Mouse (Mus musculus): ENCODE measurements around the gene Myadml2. TPM values are rescaled to one million over a fixed set of nuclear protein-coding genes. Genes with fewer than 3 reads are reported as not detected.

Myadml2 gene
- polyA plus RNA-seq, 2 experiments: 0.60 to 1.6 TPM

DNA sequence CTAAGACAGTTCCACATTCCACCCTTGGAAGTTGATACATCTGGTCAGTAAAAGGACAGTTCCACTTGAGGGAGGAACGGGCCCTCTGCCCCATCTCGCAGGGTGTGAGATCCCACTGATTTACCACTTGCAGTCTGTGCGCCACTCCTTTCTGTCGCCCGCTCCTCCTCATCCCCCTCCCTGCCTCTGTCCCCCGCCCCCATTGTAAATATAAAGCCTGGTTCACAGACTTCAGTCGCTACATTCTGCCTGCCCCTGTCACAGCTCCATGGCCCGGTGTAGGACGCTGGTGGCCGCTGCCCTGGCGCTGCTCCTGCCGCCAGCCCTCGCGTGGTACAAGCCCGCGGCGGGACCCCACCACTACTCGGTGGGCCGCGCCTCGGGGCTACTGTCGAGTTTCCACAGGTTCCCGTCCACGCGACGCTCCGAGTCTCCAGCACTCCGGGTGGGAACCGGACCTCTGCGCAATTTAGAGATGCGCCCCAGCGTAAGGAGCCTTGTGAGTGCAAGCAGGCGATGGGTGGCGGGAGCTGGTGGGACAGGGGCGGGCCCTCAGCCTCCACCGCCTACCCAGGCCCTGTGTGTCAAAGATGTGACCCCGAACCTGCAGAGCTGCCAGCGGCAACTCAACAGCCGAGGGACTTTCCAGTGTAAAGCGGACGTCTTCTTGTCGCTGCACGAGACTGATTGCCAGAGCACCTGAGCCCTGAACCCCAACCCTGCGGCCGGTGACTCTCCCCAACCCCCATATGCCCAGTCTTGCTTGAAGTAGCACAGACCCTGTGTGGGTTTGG is 39.5 kb downstream of the Myadml2 start, which contains the start of gene Npb:
Gene Npb, plus strand, starts transcription at position 237 of the 794 bp plus-strand sequence.
- Histone ChIP-seq H3K4me3 (replicated peaks; ENCODE audit: low read length) (peak within 1 kb of the TSS; percentile 28), H3K27ac (replicated peaks; ENCODE audit: low read depth, low read length) (no peak within 1 kb of the TSS), H3K4me1 (ENCODE audit: control insufficient read depth, insufficient read depth, low read length) (peaks cover 9% of the 10 kb centered on the region; the same call in 1 of the 2 replicates), H3K9ac (ENCODE audit: low read depth, low read length, severe bottlenecking) (peak within 1 kb of the TSS; percentile 51), H3K27me3 (ENCODE audit: control insufficient read depth, insufficient read depth, low read length) (peaks cover 6% of the 10 kb centered on the region), H3K4me2 (replicated peaks; ENCODE audit: low read depth, low read length, severe bottlenecking) (peak within 1 kb of the TSS; percentile 54), H3K36me3 (ENCODE audit: control insufficient read depth, insufficient read depth, low read length) (peaks cover 69% of the 10 kb centered on the region), H3K9me3 (ENCODE audit: control insufficient read depth, low read length) (no peaks in the 10 kb centered on the region)
- 0 out of 2 replicates have a peak, but pooled peaks have one; percentile 11 for ATAC-seq (ENCODE audit: low FRiP score, low read depth)
- no peak for DNase-seq (ENCODE audit: low spot score)
- TF ChIP-seq POLR2A (IDR thresholded peaks at IDR 0.05; ENCODE audit: borderline replicate concordance, extremely low read depth, insufficient read depth, insufficient read length): no peak
- WGBS: 5% methylated on average over 45 of the region's 45 CpGs

DNA sequence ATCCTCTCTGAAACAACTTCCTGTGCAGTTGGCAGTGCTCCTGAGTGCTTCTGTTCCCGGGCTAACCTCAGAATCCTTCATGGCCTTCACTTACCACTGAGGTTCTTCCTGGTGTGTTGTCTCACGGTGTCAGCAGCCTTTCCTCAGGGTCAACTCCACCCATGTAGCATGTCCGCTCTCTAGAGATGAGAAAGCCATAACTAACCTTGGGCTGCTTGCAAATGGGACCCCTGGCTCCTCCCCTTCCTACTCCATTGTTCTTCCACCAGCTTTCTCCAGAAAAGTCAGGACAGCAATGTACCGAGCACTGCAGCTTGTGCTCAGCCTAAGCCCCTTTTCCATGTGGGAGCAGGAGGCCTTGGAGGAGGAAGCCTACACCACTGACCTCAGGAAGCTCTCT is 41.2 kb downstream of the Myadml2 start:
- Histone ChIP-seq H3K27me3 (ENCODE audit: control insufficient read depth, insufficient read depth, low read length) (peaks cover 6% of the 10 kb centered on the region), H3K4me1 (ENCODE audit: control insufficient read depth, insufficient read depth, low read length) (peaks cover 9% of the 10 kb centered on the region; the same call in 1 of the 2 replicates), H3K9me3 (ENCODE audit: control insufficient read depth, low read length) (no peaks in the 10 kb centered on the region), H3K9ac (ENCODE audit: low read depth, low read length, severe bottlenecking) (no peak overlapping the region), H3K27ac (replicated peaks; ENCODE audit: low read depth, low read length) (no peak overlapping the region), H3K36me3 (ENCODE audit: control insufficient read depth, insufficient read depth, low read length) (peaks cover 68% of the 10 kb centered on the region), H3K4me2 (replicated peaks; ENCODE audit: low read depth, low read length, severe bottlenecking) (no peak overlapping the region), H3K4me3 (replicated peaks; ENCODE audit: low read length) (no peak overlapping the region)
- DNase-seq (ENCODE audit: low spot score) (no peak), ATAC-seq (ENCODE audit: low FRiP score, low read depth) (no peak)
- 83% methylated on average over 4 of the region's 4 CpGs for WGBS
- TF ChIP-seq POLR2A (IDR thresholded peaks at IDR 0.05; ENCODE audit: borderline replicate concordance, extremely low read depth, insufficient read depth, insufficient read length): no peak

DNA sequence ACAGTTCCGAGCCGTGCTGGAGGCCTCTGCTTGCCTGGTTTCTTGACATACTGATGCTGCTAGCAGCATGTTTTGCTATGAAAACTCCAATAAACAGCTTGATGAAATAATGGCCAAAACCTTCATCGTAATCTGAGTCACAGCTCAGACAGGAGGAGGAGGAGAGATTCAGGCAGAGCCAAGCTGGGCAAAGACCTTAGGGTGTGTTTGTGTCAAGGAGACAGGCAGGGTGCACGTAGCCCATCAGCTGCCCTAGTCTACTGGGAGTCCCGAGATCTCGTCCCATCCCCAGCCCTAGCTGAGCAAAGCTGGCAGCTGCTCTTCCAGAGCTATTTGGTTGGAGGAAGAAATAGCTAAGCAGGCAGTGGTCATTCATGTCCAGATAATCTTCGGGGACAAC is 42.3 kb downstream of the Myadml2 start:
- no peak for ATAC-seq (ENCODE audit: low FRiP score, low read depth)
- WGBS: 89% methylated on average over 7 of the region's 7 CpGs

DNA sequence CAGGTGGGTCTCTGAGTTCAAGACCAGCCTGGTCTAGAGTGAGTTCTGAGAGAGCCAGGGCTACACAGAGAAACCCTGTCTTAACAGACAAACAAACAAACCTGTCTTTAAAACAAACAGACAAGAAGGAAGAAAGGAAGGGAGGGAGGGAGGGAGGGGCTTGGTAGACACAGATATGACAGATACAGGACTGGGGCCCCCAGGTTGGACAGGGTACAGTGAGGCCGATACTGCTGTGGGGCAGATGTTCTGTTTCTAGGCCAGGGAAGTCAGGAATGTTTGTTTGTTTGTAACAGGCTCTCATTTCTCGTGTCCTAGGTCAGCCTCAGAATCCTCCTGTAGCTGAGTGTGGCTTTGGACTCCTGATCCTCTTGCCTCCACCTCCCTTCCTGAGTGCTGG is 44.4 kb downstream of the Myadml2 start:
- peaks cover 62% of the 10 kb centered on the region for H3K36me3 ChIP-seq (ENCODE audit: control insufficient read depth, insufficient read depth, low read length)
- H3K4me1 ChIP-seq (ENCODE audit: control insufficient read depth, insufficient read depth, low read length): peaks cover 12% of the 10 kb centered on the region
- no peak overlapping the region for H3K9ac ChIP-seq (ENCODE audit: low read depth, low read length, severe bottlenecking)
- TF ChIP-seq POLR2A (IDR thresholded peaks at IDR 0.05; ENCODE audit: borderline replicate concordance, extremely low read depth, insufficient read depth, insufficient read length): no peak
- ATAC-seq (ENCODE audit: low FRiP score, low read depth) (no peak), DNase-seq (ENCODE audit: low spot score) (no peak)
- no peak overlapping the region for H3K27ac ChIP-seq (replicated peaks; ENCODE audit: low read depth, low read length)
- H3K4me3 ChIP-seq (replicated peaks; ENCODE audit: low read length): no peak overlapping the region
- no peak overlapping the region for H3K4me2 ChIP-seq (replicated peaks; ENCODE audit: low read depth, low read length, severe bottlenecking)
- H3K27me3 ChIP-seq (ENCODE audit: control insufficient read depth, insufficient read depth, low read length): peaks cover under 1% of the 10 kb centered on the region; the same call in 1 of the 2 replicates
- 80% methylated on average over 2 of the region's 2 CpGs for WGBS
- no peaks in the 10 kb centered on the region for H3K9me3 ChIP-seq (ENCODE audit: control insufficient read depth, low read length)

More for the DNA sequence above, 42.3 kb downstream of the Myadml2 start:
- H3K9ac ChIP-seq (ENCODE audit: low read depth, low read length, severe bottlenecking): no peak overlapping the region
- no peak for TF ChIP-seq POLR2A (IDR thresholded peaks at IDR 0.05; ENCODE audit: borderline replicate concordance, extremely low read depth, insufficient read depth, insufficient read length)
- H3K27ac ChIP-seq (replicated peaks; ENCODE audit: low read depth, low read length): no peak overlapping the region
- H3K4me3 ChIP-seq (replicated peaks; ENCODE audit: low read length): no peak overlapping the region
- peaks cover 6% of the 10 kb centered on the region for H3K27me3 ChIP-seq (ENCODE audit: control insufficient read depth, insufficient read depth, low read length)
- peaks cover 65% of the 10 kb centered on the region for H3K36me3 ChIP-seq (ENCODE audit: control insufficient read depth, insufficient read depth, low read length)
- no peak overlapping the region for H3K4me2 ChIP-seq (replicated peaks; ENCODE audit: low read depth, low read length, severe bottlenecking)
- peaks cover 9% of the 10 kb centered on the region; the same call in 1 of the 2 replicates for H3K4me1 ChIP-seq (ENCODE audit: control insufficient read depth, insufficient read depth, low read length)
- H3K9me3 ChIP-seq (ENCODE audit: control insufficient read depth, low read length): no peaks in the 10 kb centered on the region
- no peak for DNase-seq (ENCODE audit: low spot score)

DNA sequence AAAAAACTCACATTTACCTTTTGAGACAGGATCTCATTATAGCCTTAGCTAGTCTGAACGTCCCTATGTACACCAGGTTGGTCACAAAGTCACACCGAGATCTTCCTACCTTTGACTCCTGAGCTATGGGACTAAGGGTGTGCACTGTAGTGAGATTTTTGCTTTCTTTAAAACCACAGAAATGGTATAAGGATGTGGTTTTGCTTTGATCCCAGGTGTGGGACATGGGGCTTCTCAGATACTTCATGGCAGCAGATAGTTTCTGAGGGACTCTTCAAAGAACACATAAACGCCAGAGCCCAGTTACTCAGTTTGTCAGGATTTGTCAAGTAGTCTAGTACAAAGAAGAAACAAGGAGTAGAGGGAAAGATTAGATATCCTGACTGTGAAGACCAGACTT is 47.2 kb downstream of the Myadml2 start:
- no peak for ATAC-seq (ENCODE audit: low FRiP score, low read depth)

More for the DNA sequence above, 47.2 kb downstream of the Myadml2 start:
- Histone ChIP-seq H3K4me1 (ENCODE audit: control insufficient read depth, insufficient read depth, low read length) (peaks cover 13% of the 10 kb centered on the region), H3K4me3 (replicated peaks; ENCODE audit: low read length) (no peak overlapping the region), H3K9me3 (ENCODE audit: control insufficient read depth, low read length) (no peaks in the 10 kb centered on the region), H3K27ac (replicated peaks; ENCODE audit: low read depth, low read length) (no peak overlapping the region), H3K36me3 (ENCODE audit: control insufficient read depth, insufficient read depth, low read length) (peaks cover 62% of the 10 kb centered on the region), H3K4me2 (replicated peaks; ENCODE audit: low read depth, low read length, severe bottlenecking) (no peak overlapping the region), H3K27me3 (ENCODE audit: control insufficient read depth, insufficient read depth, low read length) (no peaks in the 10 kb centered on the region), H3K9ac (ENCODE audit: low read depth, low read length, severe bottlenecking) (no peak overlapping the region)
- DNase-seq (ENCODE audit: low spot score): no peak
- 96% methylated on average over 3 of the region's 3 CpGs for WGBS
- TF ChIP-seq POLR2A (IDR thresholded peaks at IDR 0.05; ENCODE audit: borderline replicate concordance, extremely low read depth, insufficient read depth, insufficient read length): no peak

Data from limb, embryonic 14.5 days (tissue).